Mouse (Mus musculus) liver, embryonic 12.5 days (tissue): ENCODE measurements around the gene Dus2. TPM values are rescaled to one million over a fixed set of nuclear protein-coding genes. Genes with fewer than 3 reads are reported as not detected.
A peak's percentile ranks its signal among the peaks of the same experiment; 100 is the strongest.
"Not testable (repeated sequence)": the region's sequence is repeated elsewhere in the genome, so short reads cannot be mapped to it uniquely, and the experiment has no call there.

Source experiments
- ATAC-seq: fragments of 200-750 bp; cut with Nextera tagmentation; 2 replicates; pipeline ENCODE4 v1.8.0; 2017; ENCODE audit warnings: moderate number of reproducible peaks, mild to moderate bottlenecking, moderate library complexity
- H3K27ac ChIP-seq: fragments of 300-500 bp; sonication (generic); 2 replicates; pipeline ENCODE4 v1.5.1; 2016; ENCODE audit warnings: mild to moderate bottlenecking
- H3K27me3 ChIP-seq: fragments of 300-500 bp; sonication (generic); replicated peaks from 2 replicates; pipeline ENCODE4 v1.6.1; 2016; ENCODE audit warnings: mild to moderate bottlenecking, moderate library complexity
- H3K36me3 ChIP-seq: fragments of 300-500 bp; sonication (generic); 2 replicates; pipeline ENCODE4 v1.6.1; 2016; ENCODE audit warnings: mild to moderate bottlenecking, moderate library complexity
- H3K4me1 ChIP-seq: fragments of 300-500 bp; sonication (generic); 2 replicates; pipeline ENCODE4 v1.6.1; 2016
- H3K4me2 ChIP-seq: fragments of 300-500 bp; sonication (generic); 2 replicates; pipeline ENCODE4 v1.6.1; 2016; ENCODE audit warnings: mild to moderate bottlenecking, moderate library complexity
- H3K4me3 ChIP-seq: fragments of 300-500 bp; sonication (generic); 2 replicates; pipeline ENCODE4 v1.5.1; 2016; ENCODE audit warnings: mild to moderate bottlenecking, moderate library complexity
- H3K9ac ChIP-seq: fragments of 300-500 bp; sonication (generic); 2 replicates; pipeline ENCODE4 v1.6.1; 2016; ENCODE audit warnings: mild to moderate bottlenecking, moderate library complexity
- H3K9me3 ChIP-seq: fragments of 300-500 bp; sonication (generic); replicated peaks from 2 replicates; pipeline ENCODE4 v1.6.1; 2016; ENCODE audit warnings: mild to moderate bottlenecking, moderate library complexity
- WGBS: fragments of 180-500 bp; shearing (Covaris S2); methylation state at CpG from one replicate; pipeline ENCODE4 v1.1.7; 2016; ENCODE audit not compliant: insufficient replicate concordance; 5-methylcytosine and 5-hydroxymethylcytosine counted together
- polyA plus RNA-seq: library from polyadenylated mRNA; unstranded; fragments of >200 nt; fragmentation: Nextera tagmentation; extraction: Ambion mirVana; gene quantifications from 2 replicates; pipeline ENCODE4 v1.2.1, GENCODE M21; 2016

Gene Dus2
- polyA plus RNA-seq, 1 experiment from 2014 or later = 16.5 TPM

DNA sequence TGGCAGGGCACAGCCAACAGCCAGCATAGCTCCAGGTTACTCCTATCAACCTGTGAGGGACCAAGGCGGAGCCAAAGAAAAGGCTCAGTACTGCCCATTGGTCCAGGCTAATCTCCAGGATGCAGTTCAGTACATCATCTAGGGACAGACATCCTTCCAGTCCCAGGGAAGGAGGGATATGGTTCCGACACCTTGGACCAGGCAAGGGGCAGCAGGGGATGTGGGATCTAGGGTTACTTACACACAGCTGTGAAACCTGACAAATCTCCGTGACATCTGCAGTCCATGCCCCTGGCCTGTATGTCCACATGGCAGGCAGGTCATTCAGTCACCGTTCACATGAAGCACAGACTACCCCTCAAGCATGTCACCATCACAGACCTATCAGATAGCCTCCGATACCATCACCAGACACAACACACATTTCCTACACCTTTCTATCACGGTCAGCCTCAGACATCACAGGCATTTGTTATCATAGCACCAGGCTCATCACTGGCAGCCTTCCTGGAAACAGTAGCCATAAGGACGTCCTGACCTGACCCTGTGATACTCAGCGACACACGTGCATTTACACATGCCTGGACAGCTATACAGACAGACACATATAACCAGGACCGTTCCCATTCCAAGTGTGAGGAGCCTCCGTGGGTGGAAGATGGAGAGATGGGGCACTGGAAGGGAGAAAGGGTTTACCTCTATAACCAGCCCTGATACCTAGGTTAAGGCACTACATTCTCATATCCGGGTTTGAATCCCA lies 26.5 kb upstream of the Dus2 start:
- Histone ChIP-seq H3K4me2 (peak overlapping the region; percentile 96), H3K27me3 (0 out of 2 replicates have a peak, but pooled peaks cover 4% of the 10 kb centered on the region), H3K27ac (peak overlapping the region; percentile 95), H3K36me3 (peaks cover 9% of the 10 kb centered on the region), H3K9ac (peak overlapping the region; percentile 80), H3K9me3 (no peaks in the 10 kb centered on the region), H3K4me1 (peaks cover 83% of the 10 kb centered on the region), H3K4me3 (peak overlapping the region; percentile 73)
- ATAC-seq = no peak
- WGBS = 51% methylated on average over 12 of the region's 12 CpGs

- Histone ChIP-seq H3K27me3 (0 out of 2 replicates have a peak, but pooled peaks cover 4% of the 10 kb centered on the region), H3K9me3 (no peaks in the 10 kb centered on the region), H3K4me2 (peak overlapping the region; percentile 96), H3K9ac (peak overlapping the region; percentile 80), H3K4me1 (peaks cover 80% of the 10 kb centered on the region), H3K27ac (peak overlapping the region; percentile 95), H3K4me3 (peak overlapping the region; percentile 73), H3K36me3 (peaks cover 2% of the 10 kb centered on the region)
- ATAC-seq = peak; percentile 48
- 3% methylated on average over 40 of the region's 40 CpGs for WGBS
These were observed 25.8 kb upstream of the Dus2 start for GRCm38 (mm10) chr8:105965266-105965904.

DNA sequence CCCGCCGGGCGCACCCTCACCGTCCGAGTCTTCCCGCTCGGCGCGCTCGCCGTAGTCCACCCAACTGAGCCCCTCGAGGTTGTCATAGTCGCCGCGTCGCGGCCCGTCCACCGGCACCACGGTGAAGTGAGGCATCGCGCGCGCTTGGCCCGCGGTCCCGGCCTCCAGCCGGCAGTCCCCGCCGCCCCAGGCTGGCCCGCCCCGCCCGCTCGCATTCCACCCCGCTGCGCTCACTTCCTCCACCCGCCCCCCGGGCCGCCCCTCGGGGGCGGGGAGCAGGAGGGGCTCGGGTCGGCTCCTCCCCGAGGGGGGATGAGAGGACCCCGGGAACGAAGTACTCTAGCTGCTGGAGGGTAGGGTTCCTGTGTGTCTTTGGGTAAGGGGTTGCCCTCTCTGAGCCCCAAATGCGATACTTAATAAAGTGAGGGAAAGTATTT lies 25.2 kb upstream of the Dus2 start, which contains the start of gene Slc12a4:
TSS of gene Slc12a4 (minus strand) at position 193 of the 437 bp plus-strand sequence.
- 1% methylated on average over 46 of the region's 47 CpGs for WGBS
- Histone ChIP-seq H3K9ac (peak within 1 kb of the TSS; percentile 80), H3K27ac (peak within 1 kb of the TSS; percentile 95), H3K4me2 (peak within 1 kb of the TSS; percentile 96), H3K4me3 (peak within 1 kb of the TSS; percentile 73), H3K27me3 (0 out of 2 replicates have a peak, but pooled peaks cover 4% of the 10 kb centered on the region), H3K4me1 (peaks cover 74% of the 10 kb centered on the region), H3K36me3 (no peaks in the 10 kb centered on the region), H3K9me3 (no peaks in the 10 kb centered on the region)
- peak; percentile 76 for ATAC-seq

GRCm38 (mm10) chr8:105966692-105967311 lies 24.3 kb upstream of the Dus2 start:
- Histone ChIP-seq H3K27ac (peak overlapping the region; percentile 95), H3K4me1 (peaks cover 66% of the 10 kb centered on the region), H3K4me3 (peak overlapping the region; percentile 73), H3K4me2 (peak overlapping the region; percentile 96), H3K27me3 (0 out of 2 replicates have a peak, but pooled peaks cover 4% of the 10 kb centered on the region), H3K36me3 (no peaks in the 10 kb centered on the region), H3K9ac (peak overlapping the region; percentile 80), H3K9me3 (no peaks in the 10 kb centered on the region)
- peak; percentile 82 for ATAC-seq
- 3% methylated on average over 19 of the region's 19 CpGs for WGBS

DNA sequence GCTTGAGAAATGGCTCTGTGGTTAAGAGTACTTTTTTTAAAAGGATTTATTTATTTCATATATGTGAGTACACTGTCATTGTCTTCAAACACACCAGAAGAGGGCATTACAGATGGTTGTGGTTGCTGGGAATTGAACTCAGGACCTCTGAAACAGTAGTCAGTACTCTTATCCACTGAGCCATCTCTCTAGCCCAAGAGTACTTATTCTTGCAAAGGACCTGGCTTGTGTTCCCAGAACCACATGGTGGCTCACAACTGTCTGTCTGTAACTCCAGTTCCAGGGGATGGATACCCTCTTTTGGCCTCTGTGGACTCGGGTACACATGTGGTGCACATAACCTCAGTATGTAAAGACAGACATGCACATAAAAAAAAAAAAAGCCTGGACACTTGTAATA lies 21.8 kb upstream of the Dus2 start:
- Histone ChIP-seq H3K4me3 (no peak overlapping the region), H3K4me2 (no peak overlapping the region), H3K4me1 (peaks cover 44% of the 10 kb centered on the region), H3K27ac (no peak overlapping the region), H3K9me3 (no peaks in the 10 kb centered on the region), H3K27me3 (0 out of 2 replicates have a peak, but pooled peaks cover 2% of the 10 kb centered on the region), H3K9ac (no peak overlapping the region), H3K36me3 (no peaks in the 10 kb centered on the region)
- no peak for ATAC-seq
- WGBS = 67% methylated on average over 1 of the region's 1 CpGs

- Histone ChIP-seq H3K36me3 (no peaks in the 10 kb centered on the region), H3K27ac (no peak overlapping the region; the same call in 1 of the 2 replicates), H3K4me3 (no peak overlapping the region), H3K27me3 (no peaks in the 10 kb centered on the region), H3K4me1 (peaks cover 33% of the 10 kb centered on the region), H3K4me2 (no peak overlapping the region), H3K9me3 (no peaks in the 10 kb centered on the region), H3K9ac (no peak overlapping the region)
- WGBS = 67% methylated on average over 8 of the region's 8 CpGs
- ATAC-seq = no peak
These were observed 20.0 kb upstream of the Dus2 start for GRCm38 (mm10) chr8:105971019-105971720.

DNA sequence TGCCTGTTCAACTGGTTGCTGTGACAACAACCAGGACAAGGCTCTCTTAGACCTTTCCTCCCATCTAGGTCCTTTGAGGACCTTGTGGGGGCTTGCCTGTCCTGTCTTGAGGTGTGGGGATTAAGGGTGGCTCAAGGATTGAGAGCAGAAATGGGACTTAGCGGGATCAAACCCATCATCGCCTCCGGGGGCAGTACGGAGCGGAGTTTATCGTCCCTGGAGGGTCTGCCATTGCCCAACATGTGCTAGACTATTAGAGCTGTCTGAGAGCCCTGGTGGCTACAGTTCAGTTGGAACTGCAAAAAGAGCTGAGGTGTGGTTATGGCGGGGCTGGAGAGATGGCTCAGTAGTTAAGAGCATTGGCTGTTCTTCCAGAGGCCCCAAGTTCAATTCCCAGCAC lies 15.8 kb upstream of the Dus2 start:
- 69% methylated on average over 7 of the region's 7 CpGs for WGBS
- no peak overlapping the region for H3K4me2 ChIP-seq
- no peak overlapping the region for H3K4me3 ChIP-seq
- no peaks in the 10 kb centered on the region for H3K9me3 ChIP-seq
- ATAC-seq = no peak
- H3K36me3 ChIP-seq = no peaks in the 10 kb centered on the region
- no peak overlapping the region for H3K27ac ChIP-seq
- peaks cover 17% of the 10 kb centered on the region; the same call in 1 of the 2 replicates for H3K4me1 ChIP-seq
- no peaks in the 10 kb centered on the region for H3K27me3 ChIP-seq
- no peak overlapping the region for H3K9ac ChIP-seq

DNA sequence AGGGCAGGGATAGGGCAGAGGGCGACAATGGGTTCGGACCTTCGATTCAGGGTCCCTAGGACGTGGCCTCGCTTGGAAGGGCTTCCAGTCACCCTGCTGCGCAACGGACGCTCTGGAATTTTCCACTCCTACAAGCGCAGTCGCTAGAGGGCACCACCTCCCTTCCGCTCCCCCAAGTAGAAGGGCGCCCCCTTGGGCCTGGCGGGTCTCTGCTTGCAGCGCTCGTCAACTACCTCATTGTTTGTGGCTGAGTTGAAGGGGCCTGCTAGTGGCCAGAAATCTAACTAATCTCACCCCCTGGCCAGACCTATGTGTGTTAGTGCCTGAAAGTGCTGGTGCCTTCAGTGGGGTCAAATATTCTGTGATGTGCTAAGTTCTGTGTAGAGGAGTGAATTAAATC lies 11.8 kb upstream of the Dus2 start, which contains the start of gene Dpep3:
TSS of gene Dpep3 (minus strand) at position 105 of the 400 bp plus-strand sequence.
- Histone ChIP-seq H3K4me2 (no peak within 1 kb of the TSS), H3K4me3 (no peak within 1 kb of the TSS), H3K36me3 (no peaks in the 10 kb centered on the region), H3K4me1 (peaks cover 16% of the 10 kb centered on the region; the same call in 1 of the 2 replicates), H3K9ac (no peak within 1 kb of the TSS), H3K9me3 (no peaks in the 10 kb centered on the region), H3K27ac (no peak within 1 kb of the TSS), H3K27me3 (no peaks in the 10 kb centered on the region)
- no peak for ATAC-seq
- WGBS = 86% methylated on average over 15 of the region's 15 CpGs

GRCm38 (mm10) chr8:105981146-105981545 lies 10.0 kb upstream of the Dus2 start:
- Histone ChIP-seq H3K9me3 (no peaks in the 10 kb centered on the region), H3K27ac (no peak overlapping the region), H3K27me3 (peaks cover 11% of the 10 kb centered on the region), H3K9ac (no peak overlapping the region), H3K4me1 (peaks cover 10% of the 10 kb centered on the region; the same call in 1 of the 2 replicates), H3K4me2 (no peak overlapping the region), H3K36me3 (no peaks in the 10 kb centered on the region), H3K4me3 (no peak overlapping the region)
- WGBS = 87% methylated on average over 1 of the region's 1 CpGs
- no peak for ATAC-seq

DNA sequence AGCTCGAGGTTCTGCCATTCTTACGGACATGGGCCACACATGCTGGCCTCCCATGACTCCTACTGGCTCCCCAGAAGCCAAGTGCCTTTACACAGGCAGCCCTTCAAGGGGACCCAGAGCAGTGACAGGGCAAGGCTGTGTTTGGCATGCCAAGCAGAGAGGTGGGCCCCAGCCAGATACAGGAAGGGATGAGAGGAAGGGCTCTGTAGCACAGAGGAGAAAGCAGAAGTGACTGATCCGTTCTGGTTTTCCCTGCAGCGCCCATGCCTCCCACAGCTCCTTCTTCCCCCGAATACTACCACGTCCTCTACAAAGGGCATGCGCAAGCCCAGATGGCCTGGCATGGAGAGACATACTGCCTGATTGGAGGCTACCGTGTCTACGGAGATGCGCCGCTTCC lies 7.7 kb upstream of the Dus2 start:
- H3K4me3 ChIP-seq, H3K9ac ChIP-seq, H3K36me3 ChIP-seq, H3K4me1 ChIP-seq, H3K9me3 ChIP-seq, H3K27ac ChIP-seq, ATAC-seq, H3K4me2 ChIP-seq: not testable (repeated sequence)
- H3K27me3 ChIP-seq = peaks cover 19% of the 10 kb centered on the region
- WGBS = 58% methylated on average over 11 of the region's 11 CpGs

- Histone ChIP-seq H3K4me2 (no peak overlapping the region), H3K4me3 (no peak overlapping the region), H3K9ac (no peak overlapping the region), H3K27me3 (peaks cover 40% of the 10 kb centered on the region), H3K36me3 (no peaks in the 10 kb centered on the region), H3K27ac (no peak overlapping the region), H3K4me1 (peaks cover 2% of the 10 kb centered on the region; the same call in 1 of the 2 replicates), H3K9me3 (no peaks in the 10 kb centered on the region)
- WGBS = 74% methylated on average over 11 of the region's 11 CpGs
- ATAC-seq = no peak
These were observed 2.6 kb upstream of the Dus2 start for GRCm38 (mm10) chr8:105988546-105988945.
